Mouse (Mus musculus) neural tube, embryonic 15.5 days (tissue): ENCODE data around the gene Scamp2. TPM values are rescaled to one million over a fixed set of nuclear protein-coding genes. Genes with fewer than 3 reads are reported as not detected.
A peak's percentile ranks its signal among the peaks of the same experiment; 100 is the strongest.

Experiments
- ATAC-seq: fragments of 200-750 bp; cut with Nextera tagmentation; 2 replicates; pipeline ENCODE4 v1.8.0; 2017; ENCODE audit warnings: mild to moderate bottlenecking, moderate TSS enrichment, moderate library complexity; ENCODE audit not compliant: low FRiP score
- H3K27ac ChIP-seq: fragments of 300-500 bp; sonication (generic); replicated peaks from 2 replicates; pipeline ENCODE4 v1.5.1; 2015; ENCODE audit warnings: mild to moderate bottlenecking, inconsistent platforms
- H3K27me3 ChIP-seq: fragments of 300-500 bp; sonication (generic); replicated peaks from 2 replicates; pipeline ENCODE4 v1.6.1; 2015; ENCODE audit warnings: inconsistent platforms
- H3K36me3 ChIP-seq: fragments of 300-500 bp; sonication (generic); 2 replicates; pipeline ENCODE4 v1.6.1; 2015; ENCODE audit warnings: inconsistent platforms
- H3K4me1 ChIP-seq: fragments of 300-500 bp; sonication (generic); 2 replicates; pipeline ENCODE4 v1.6.1; 2015; ENCODE audit warnings: inconsistent platforms
- H3K4me2 ChIP-seq: fragments of 300-500 bp; sonication (generic); 2 replicates; pipeline ENCODE4 v1.6.1; 2015; ENCODE audit warnings: inconsistent platforms, mild to moderate bottlenecking, moderate library complexity
- H3K4me3 ChIP-seq: fragments of 300-500 bp; sonication (generic); replicated peaks from 2 replicates; pipeline ENCODE4 v1.5.1; 2015; ENCODE audit warnings: mild to moderate bottlenecking, inconsistent platforms
- H3K9ac ChIP-seq: fragments of 300-500 bp; sonication (generic); replicated peaks from 2 replicates; pipeline ENCODE4 v1.6.1; 2015; ENCODE audit warnings: mild to moderate bottlenecking, inconsistent platforms
- H3K9me3 ChIP-seq: fragments of 300-500 bp; sonication (generic); replicated peaks from 2 replicates; pipeline ENCODE4 v1.6.1; 2016; ENCODE audit warnings: inconsistent platforms
- WGBS: fragments of 180-500 bp; shearing (Covaris S2); methylation state at CpG from one replicate; pipeline ENCODE4 v1.1.7; 2015; ENCODE audit warnings: mixed read lengths; 5-methylcytosine and 5-hydroxymethylcytosine counted together
- polyA plus RNA-seq: library from polyadenylated mRNA; unstranded; fragments of >200 nt; fragmentation: Nextera tagmentation; extraction: Ambion mirVana; gene quantifications from 2 replicates; pipeline ENCODE4 v1.2.1, GENCODE M21; 2015

Scamp2 gene
- polyA plus RNA-seq, 1 experiment from 2014 or later: 43.5 TPM

GRCm38 (mm10) chr9:57553119-57553518 lies 7.6 kb upstream of the Scamp2 start:
- ATAC-seq: 0 out of 2 replicates have a peak, but pooled peaks have one; percentile 3
- peak overlapping the region; percentile 57; the same call in 1 of the 2 replicates for H3K4me3 ChIP-seq
- 74% methylated on average over 11 of the region's 11 CpGs for WGBS

GRCm38 (mm10) chr9:57554753-57555152 lies 6.0 kb upstream of the Scamp2 start:
- H3K36me3 ChIP-seq: peaks cover 12% of the 10 kb centered on the region
- H3K4me3 ChIP-seq: no peak overlapping the region
- 29% methylated on average over 3 of the region's 3 CpGs for WGBS
- no peak overlapping the region for H3K27ac ChIP-seq
- H3K9ac ChIP-seq: no peak overlapping the region
- H3K4me1 ChIP-seq: peaks cover 16% of the 10 kb centered on the region
- no peak for ATAC-seq
- no peaks in the 10 kb centered on the region for H3K27me3 ChIP-seq
- no peaks in the 10 kb centered on the region for H3K9me3 ChIP-seq
- H3K4me2 ChIP-seq: no peak overlapping the region

More at GRCm38 (mm10) chr9:57553119-57553518, 7.6 kb upstream of the Scamp2 start:
- Histone ChIP-seq H3K27ac (no peak overlapping the region), H3K36me3 (peaks cover 29% of the 10 kb centered on the region), H3K27me3 (no peaks in the 10 kb centered on the region), H3K9ac (no peak overlapping the region), H3K4me1 (peaks cover 31% of the 10 kb centered on the region), H3K4me2 (no peak overlapping the region; the same call in 1 of the 2 replicates), H3K9me3 (no peaks in the 10 kb centered on the region)

- Histone ChIP-seq H3K9ac (no peak overlapping the region), H3K4me1 (peaks cover 24% of the 10 kb centered on the region), H3K4me2 (no peak overlapping the region), H3K36me3 (no peaks in the 10 kb centered on the region), H3K27ac (no peak overlapping the region), H3K4me3 (no peak overlapping the region), H3K9me3 (no peaks in the 10 kb centered on the region), H3K27me3 (no peaks in the 10 kb centered on the region)
- 81% methylated on average over 3 of the region's 3 CpGs for WGBS
- ATAC-seq: no peak
These were observed 3.5 kb upstream of the Scamp2 start for GRCm38 (mm10) chr9:57557215-57557614.

GRCm38 (mm10) chr9:57558625-57559024 lies 2.1 kb upstream of the Scamp2 start:
- ATAC-seq: no peak
- Histone ChIP-seq H3K4me2 (no peak overlapping the region), H3K4me3 (no peak overlapping the region), H3K27ac (no peak overlapping the region), H3K9me3 (no peaks in the 10 kb centered on the region), H3K4me1 (peaks cover 30% of the 10 kb centered on the region), H3K27me3 (no peaks in the 10 kb centered on the region), H3K36me3 (no peaks in the 10 kb centered on the region), H3K9ac (no peak overlapping the region)
- 86% methylated on average over 4 of the region's 4 CpGs for WGBS

GRCm38 (mm10) chr9:57559568-57559967 lies 1.2 kb upstream of the Scamp2 start:
- Histone ChIP-seq H3K27me3 (no peaks in the 10 kb centered on the region), H3K27ac (no peak overlapping the region), H3K4me3 (no peak overlapping the region), H3K4me1 (peaks cover 33% of the 10 kb centered on the region), H3K9ac (no peak overlapping the region), H3K9me3 (no peaks in the 10 kb centered on the region), H3K4me2 (no peak overlapping the region), H3K36me3 (no peaks in the 10 kb centered on the region)
- ATAC-seq: no peak
- WGBS: 75% methylated on average over 2 of the region's 2 CpGs

GRCm38 (mm10) chr9:57560263-57560662 lies 480 bp upstream of the Scamp2 start:
- peaks cover 33% of the 10 kb centered on the region for H3K4me1 ChIP-seq
- peak overlapping the region; percentile 91 for H3K27ac ChIP-seq
- H3K9ac ChIP-seq: peak overlapping the region; percentile 66
- H3K4me3 ChIP-seq: peak overlapping the region; percentile 85
- peak overlapping the region; percentile 90 for H3K4me2 ChIP-seq
- H3K36me3 ChIP-seq: no peaks in the 10 kb centered on the region
- H3K27me3 ChIP-seq: no peaks in the 10 kb centered on the region
- no peaks in the 10 kb centered on the region for H3K9me3 ChIP-seq
- peak; percentile 7; the same call in 1 of the 2 replicates for ATAC-seq
- WGBS: 26% methylated on average over 7 of the region's 7 CpGs

GRCm38 (mm10) chr9:57561711-57562099 lies 962 bp downstream of the Scamp2 start:
- Histone ChIP-seq H3K9me3 (no peaks in the 10 kb centered on the region), H3K4me2 (peak overlapping the region; percentile 90), H3K27ac (no peak overlapping the region), H3K4me3 (peak overlapping the region; percentile 85), H3K4me1 (peaks cover 48% of the 10 kb centered on the region), H3K36me3 (no peaks in the 10 kb centered on the region), H3K9ac (no peak overlapping the region), H3K27me3 (no peaks in the 10 kb centered on the region)
- ATAC-seq: no peak
- WGBS: 78% methylated on average over 13 of the region's 13 CpGs

GRCm38 (mm10) chr9:57562896-57563372 lies 2.2 kb downstream of the Scamp2 start:
- Histone ChIP-seq H3K27ac (no peak overlapping the region), H3K27me3 (no peaks in the 10 kb centered on the region), H3K4me1 (peaks cover 48% of the 10 kb centered on the region), H3K9me3 (no peaks in the 10 kb centered on the region), H3K4me3 (no peak overlapping the region), H3K4me2 (no peak overlapping the region), H3K9ac (no peak overlapping the region), H3K36me3 (no peaks in the 10 kb centered on the region)
- no peak for ATAC-seq
- WGBS: 77% methylated on average over 4 of the region's 4 CpGs

GRCm38 (mm10) chr9:57564609-57565008 lies 3.9 kb downstream of the Scamp2 start:
- Histone ChIP-seq H3K9ac (no peak overlapping the region), H3K9me3 (no peaks in the 10 kb centered on the region), H3K36me3 (peaks cover 15% of the 10 kb centered on the region), H3K27me3 (no peaks in the 10 kb centered on the region), H3K4me2 (no peak overlapping the region), H3K4me3 (no peak overlapping the region), H3K27ac (no peak overlapping the region), H3K4me1 (peaks cover 48% of the 10 kb centered on the region)
- no peak for ATAC-seq
- 92% methylated on average over 6 of the region's 6 CpGs for WGBS

GRCm38 (mm10) chr9:57565741-57566221 lies 5.0 kb downstream of the Scamp2 start:
- Histone ChIP-seq H3K9ac (no peak overlapping the region), H3K9me3 (no peaks in the 10 kb centered on the region), H3K36me3 (peaks cover 22% of the 10 kb centered on the region), H3K27ac (peak overlapping the region; percentile 64), H3K27me3 (no peaks in the 10 kb centered on the region), H3K4me2 (no peak overlapping the region), H3K4me1 (peaks cover 43% of the 10 kb centered on the region), H3K4me3 (no peak overlapping the region)
- ATAC-seq: no peak
- 52% methylated on average over 10 of the region's 10 CpGs for WGBS

GRCm38 (mm10) chr9:57566846-57567245 lies 6.1 kb downstream of the Scamp2 start:
- peak overlapping the region; percentile 64; the same call in 1 of the 2 replicates for H3K27ac ChIP-seq
- peaks cover 36% of the 10 kb centered on the region for H3K4me1 ChIP-seq
- H3K27me3 ChIP-seq: no peaks in the 10 kb centered on the region
- 67% methylated on average over 8 of the region's 8 CpGs for WGBS
- no peak for ATAC-seq
- H3K36me3 ChIP-seq: peaks cover 24% of the 10 kb centered on the region
- no peak overlapping the region for H3K4me3 ChIP-seq
- no peak overlapping the region for H3K9ac ChIP-seq
- no peaks in the 10 kb centered on the region for H3K9me3 ChIP-seq
- H3K4me2 ChIP-seq: no peak overlapping the region

GRCm38 (mm10) chr9:57568500-57568899 lies 7.8 kb downstream of the Scamp2 start:
- no peak overlapping the region for H3K4me2 ChIP-seq
- H3K27ac ChIP-seq: no peak overlapping the region
- H3K36me3 ChIP-seq: peaks cover 26% of the 10 kb centered on the region
- 95% methylated on average over 6 of the region's 6 CpGs for whole genome bisulfite sequencing
- H3K9me3 ChIP-seq: no peaks in the 10 kb centered on the region
- H3K9ac ChIP-seq: no peak overlapping the region
- H3K4me3 ChIP-seq: no peak overlapping the region
- no peaks in the 10 kb centered on the region for H3K27me3 ChIP-seq
- H3K4me1 ChIP-seq: peaks cover 22% of the 10 kb centered on the region
- ATAC-seq: no peak
